Mouse (Mus musculus): ENCODE measurements around the gene Nampt.

The Nampt gene

GRCm38 (mm10) chr12:32819416-32819815 is at the start of gene Nampt:
Gene Nampt (plus strand): TSS chr12:32819545.
- DNase-seq (ENCODE audit: low spot score in 2 of 2): no peak

- no peak for DNase-seq (ENCODE audit: low spot score in 2 of 2)
Observed at GRCm38 (mm10) chr12:32770766-32771165, 48.6 kb upstream of the Nampt start.

GRCm38 (mm10) chr12:32774592-32774991 is 44.8 kb upstream of the Nampt start:
- no peak for DNase-seq (ENCODE audit: low spot score in 2 of 2)

- DNase-seq (ENCODE audit: low spot score in 2 of 2): no peak
Observed at GRCm38 (mm10) chr12:32789092-32789491, 30.3 kb upstream of the Nampt start.

- DNase-seq (ENCODE audit: low spot score in 2 of 2): no peak
Observed at GRCm38 (mm10) chr12:32795765-32796471, 23.4 kb upstream of the Nampt start.

- DNase-seq (ENCODE audit: low spot score in 2 of 2): no peak
Observed at GRCm38 (mm10) chr12:32797438-32797837, 21.9 kb upstream of the Nampt start.

- no peak for DNase-seq (ENCODE audit: low spot score in 2 of 2)
Observed at GRCm38 (mm10) chr12:32801078-32801477, 18.3 kb upstream of the Nampt start.

GRCm38 (mm10) chr12:32805559-32805958 is 13.8 kb upstream of the Nampt start:
- DNase-seq (ENCODE audit: low spot score in 2 of 2): no peak

- DNase-seq (ENCODE audit: low spot score in 2 of 2): peak; percentile 98 to 99
Observed at GRCm38 (mm10) chr12:32819823-32820605, 669 bp downstream of the Nampt start.

GRCm38 (mm10) chr12:32820688-32821503 is 1.6 kb downstream of the Nampt start:
- peak; percentile 63 to 64 for DNase-seq (ENCODE audit: low spot score in 2 of 2)

GRCm38 (mm10) chr12:32821504-32822011 is 2.2 kb downstream of the Nampt start:
- DNase-seq (ENCODE audit: low spot score in 2 of 2): no peak

- no peak for DNase-seq (ENCODE audit: low spot score in 2 of 2)
Observed at GRCm38 (mm10) chr12:32822066-32822465, 2.7 kb downstream of the Nampt start.

- no peak for DNase-seq (ENCODE audit: low spot score in 2 of 2)
Observed at GRCm38 (mm10) chr12:32824586-32824985, 5.2 kb downstream of the Nampt start.

- DNase-seq (ENCODE audit: low spot score in 2 of 2): peak in 1 of 2 experiments; percentile 71
Observed at GRCm38 (mm10) chr12:32826971-32827370, 7.6 kb downstream of the Nampt start.

- DNase-seq (ENCODE audit: low spot score in 2 of 2): no peak
Observed at GRCm38 (mm10) chr12:32828137-32828760, 8.9 kb downstream of the Nampt start.

- DNase-seq (ENCODE audit: low spot score in 2 of 2): no peak
Observed at GRCm38 (mm10) chr12:32829321-32830090, 10.2 kb downstream of the Nampt start.

GRCm38 (mm10) chr12:32832076-32832475 is 12.7 kb downstream of the Nampt start:
- no peak for DNase-seq (ENCODE audit: low spot score in 2 of 2)

- DNase-seq (ENCODE audit: low spot score in 2 of 2): no peak
Observed at GRCm38 (mm10) chr12:32834781-32835180, 15.4 kb downstream of the Nampt start.

GRCm38 (mm10) chr12:32835235-32835634 is 15.9 kb downstream of the Nampt start:
- DNase-seq (ENCODE audit: low spot score in 2 of 2): no peak

GRCm38 (mm10) chr12:32838406-32838805 is 19.1 kb downstream of the Nampt start:
- no peak for DNase-seq (ENCODE audit: low spot score in 2 of 2)

- DNase-seq (ENCODE audit: low spot score in 2 of 2): no peak
Observed at GRCm38 (mm10) chr12:32838954-32839353, 19.6 kb downstream of the Nampt start.
